Mouse (Mus musculus): ENCODE results near the gene Epb41l5. TPM values are rescaled to one million over a fixed set of nuclear protein-coding genes. Genes with fewer than 3 reads are reported as not detected.

The Epb41l5 gene
- 43.7 and 47.7 TPM in 2 replicates for polyA plus RNA-seq (2015; fragmentation: Nextera tagmentation; extraction: Ambion mirVana)

DNA sequence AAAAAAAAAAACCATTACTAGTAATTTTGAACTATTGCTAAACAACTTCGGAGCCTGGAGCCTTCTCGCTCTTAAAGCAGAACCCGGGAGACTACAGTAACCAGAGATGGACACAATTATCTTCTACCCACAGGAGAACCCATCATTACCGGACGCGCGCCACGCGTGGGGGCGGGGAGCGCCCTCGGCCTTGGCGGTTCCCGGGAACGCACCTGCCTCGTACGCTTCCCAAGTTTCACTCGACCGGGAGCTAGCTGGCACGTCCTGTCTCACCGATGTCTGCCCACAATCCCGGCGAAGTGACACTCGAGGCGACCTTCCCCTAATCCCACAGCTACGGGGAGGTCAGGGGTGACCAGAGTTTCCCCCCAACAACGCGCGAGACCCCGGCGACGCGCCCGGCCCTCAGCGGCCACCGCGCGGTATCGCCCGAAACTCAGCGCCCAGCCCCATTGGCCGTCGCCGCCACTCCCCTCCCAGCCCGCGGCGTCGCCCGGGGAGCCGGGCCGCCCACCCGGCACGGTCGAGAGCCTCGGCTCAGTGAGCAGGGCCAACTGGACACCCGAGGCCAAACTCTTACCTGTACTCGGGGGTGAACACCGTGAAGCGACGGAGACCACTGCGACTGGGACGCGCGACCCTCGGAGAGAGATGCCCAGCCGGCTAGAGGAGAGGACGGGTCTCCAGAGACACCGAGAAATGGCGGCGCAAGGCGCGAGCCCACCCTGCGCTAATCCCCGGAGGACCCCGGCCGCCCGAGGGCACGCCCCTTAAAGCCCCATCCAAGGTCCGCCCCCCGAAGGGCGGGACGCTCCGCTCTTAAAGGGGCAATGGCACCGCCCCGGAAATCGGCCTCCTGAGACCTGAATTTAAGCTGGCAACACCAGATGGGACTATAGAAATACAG, at the start of gene Epb41l5:
Epb41l5 (minus strand) TSS at position 796 of the 907 bp plus-strand sequence.
- WGBS, result under 1% methylated on average over 78 of the region's 86 CpGs
- Histone ChIP-seq H3K27ac (ENCODE audit: low read length) (peak within 1 kb of the TSS; percentile 93), H3K9me3 (ENCODE audit: control insufficient read depth, low read length) (no peaks in the 10 kb centered on the region), H3K4me3 (ENCODE audit: low read length) (peak within 1 kb of the TSS; percentile 89), H3K9ac (ENCODE audit: low read length) (peak within 1 kb of the TSS; percentile 76), H3K36me3 (ENCODE audit: control insufficient read depth, insufficient read depth, low read length) (no peaks in the 10 kb centered on the region), H3K4me2 (ENCODE audit: low read depth, low read length) (peak within 1 kb of the TSS; percentile 81), H3K4me1 (replicated peaks; ENCODE audit: control insufficient read depth, insufficient read depth, low read length) (peaks cover 13% of the 10 kb centered on the region), H3K27me3 (ENCODE audit: control insufficient read depth, insufficient read depth, low read depth, low read length) (no peaks in the 10 kb centered on the region)
- peak; percentile 95 for ATAC-seq (ENCODE audit: low read depth)

- ATAC-seq (ENCODE audit: low read depth), result no peak
- no peak overlapping the region for H3K27ac ChIP-seq (ENCODE audit: low read length)
- 95% methylated on average over 1 of the region's 1 CpGs for WGBS
- no peak overlapping the region for H3K4me2 ChIP-seq (ENCODE audit: low read depth, low read length)
- no peaks in the 10 kb centered on the region for H3K9me3 ChIP-seq (ENCODE audit: control insufficient read depth, low read length)
- no peaks in the 10 kb centered on the region for H3K4me1 ChIP-seq (replicated peaks; ENCODE audit: control insufficient read depth, insufficient read depth, low read length)
- H3K27me3 ChIP-seq (ENCODE audit: control insufficient read depth, insufficient read depth, low read depth, low read length), result no peaks in the 10 kb centered on the region
- H3K9ac ChIP-seq (ENCODE audit: low read length), result no peak overlapping the region
- H3K4me3 ChIP-seq (ENCODE audit: low read length), result no peak overlapping the region
- peaks cover 7% of the 10 kb centered on the region for H3K36me3 ChIP-seq (ENCODE audit: control insufficient read depth, insufficient read depth, low read length)
Observed at GRCm38 (mm10) chr1:119696860-119697259, 48.1 kb upstream of the Epb41l5 start.

DNA sequence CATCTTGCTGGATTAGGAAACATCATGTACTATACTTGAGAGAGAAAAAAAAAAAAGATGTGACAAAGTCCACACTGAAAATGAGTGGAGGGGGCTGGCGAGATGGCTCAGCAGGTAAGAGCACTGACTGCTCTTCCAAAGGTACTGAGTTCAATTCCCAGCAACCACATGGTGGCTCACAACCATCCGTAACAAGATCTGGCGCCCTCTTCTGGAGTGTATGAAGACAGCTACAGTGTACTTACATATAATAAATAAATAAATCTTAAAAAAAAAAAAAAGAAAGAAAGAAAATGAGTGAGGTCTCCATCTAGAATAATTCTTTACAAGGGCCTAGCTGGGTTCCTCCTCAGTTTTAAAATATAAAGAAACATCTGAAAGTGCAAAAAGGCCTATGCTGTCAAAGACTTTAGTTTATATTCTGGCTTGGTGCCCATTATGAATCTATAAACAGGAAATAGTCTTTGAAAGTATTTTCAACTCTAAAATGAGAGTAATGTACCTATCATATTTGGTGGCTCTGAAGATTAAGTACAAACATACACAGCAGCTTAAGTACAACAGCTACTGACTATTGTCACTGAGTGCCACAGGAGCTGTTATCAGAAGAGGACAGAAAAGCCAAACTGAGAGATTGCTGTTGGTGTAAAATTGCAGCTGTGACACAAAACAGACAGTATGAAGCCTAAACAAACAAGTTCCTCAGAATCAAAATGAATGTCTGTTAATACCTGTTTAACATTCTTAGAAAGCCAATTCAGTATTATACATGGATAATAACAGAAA, 37.2 kb upstream of the Epb41l5 start:
- H3K4me1 ChIP-seq (replicated peaks; ENCODE audit: control insufficient read depth, insufficient read depth, low read length), result no peaks in the 10 kb centered on the region
- no peaks in the 10 kb centered on the region for H3K27me3 ChIP-seq (ENCODE audit: control insufficient read depth, insufficient read depth, low read depth, low read length)
- H3K4me2 ChIP-seq (ENCODE audit: low read depth, low read length), result no peak overlapping the region
- peaks cover 3% of the 10 kb centered on the region; the same call in 1 of the 2 replicates for H3K36me3 ChIP-seq (ENCODE audit: control insufficient read depth, insufficient read depth, low read length)
- no peak overlapping the region for H3K4me3 ChIP-seq (ENCODE audit: low read length)
- peak; percentile 47; the same call in 1 of the 2 replicates for ATAC-seq (ENCODE audit: low read depth)
- 88% methylated on average over 3 of the region's 3 CpGs for WGBS
- H3K27ac ChIP-seq (ENCODE audit: low read length), result no peak overlapping the region
- no peak overlapping the region for H3K9ac ChIP-seq (ENCODE audit: low read length)
- no peaks in the 10 kb centered on the region for H3K9me3 ChIP-seq (ENCODE audit: control insufficient read depth, low read length)

- H3K4me2 ChIP-seq (ENCODE audit: low read depth, low read length), result no peak overlapping the region
- no peaks in the 10 kb centered on the region for H3K4me1 ChIP-seq (replicated peaks; ENCODE audit: control insufficient read depth, insufficient read depth, low read length)
- no peaks in the 10 kb centered on the region for H3K27me3 ChIP-seq (ENCODE audit: control insufficient read depth, insufficient read depth, low read depth, low read length)
- H3K36me3 ChIP-seq (ENCODE audit: control insufficient read depth, insufficient read depth, low read length), result no peaks in the 10 kb centered on the region
- WGBS, result 78% methylated on average over 2 of the region's 2 CpGs
- no peaks in the 10 kb centered on the region for H3K9me3 ChIP-seq (ENCODE audit: control insufficient read depth, low read length)
- ATAC-seq (ENCODE audit: low read depth), result no peak
- no peak overlapping the region for H3K4me3 ChIP-seq (ENCODE audit: low read length)
- no peak overlapping the region for H3K27ac ChIP-seq (ENCODE audit: low read length)
- no peak overlapping the region for H3K9ac ChIP-seq (ENCODE audit: low read length)
Observed at GRCm38 (mm10) chr1:119681663-119682213, 32.9 kb upstream of the Epb41l5 start.

- Histone ChIP-seq H3K36me3 (ENCODE audit: control insufficient read depth, insufficient read depth, low read length) (no peaks in the 10 kb centered on the region), H3K27me3 (ENCODE audit: control insufficient read depth, insufficient read depth, low read depth, low read length) (no peaks in the 10 kb centered on the region), H3K4me1 (replicated peaks; ENCODE audit: control insufficient read depth, insufficient read depth, low read length) (no peaks in the 10 kb centered on the region), H3K4me3 (ENCODE audit: low read length) (no peak overlapping the region), H3K27ac (ENCODE audit: low read length) (no peak overlapping the region), H3K9ac (ENCODE audit: low read length) (no peak overlapping the region), H3K4me2 (ENCODE audit: low read depth, low read length) (no peak overlapping the region), H3K9me3 (ENCODE audit: control insufficient read depth, low read length) (no peaks in the 10 kb centered on the region)
- peak; percentile 71 for ATAC-seq (ENCODE audit: low read depth)
- WGBS, result 56% methylated on average over 1 of the region's 1 CpGs
Observed at GRCm38 (mm10) chr1:119674984-119675383, 26.2 kb upstream of the Epb41l5 start.

DNA sequence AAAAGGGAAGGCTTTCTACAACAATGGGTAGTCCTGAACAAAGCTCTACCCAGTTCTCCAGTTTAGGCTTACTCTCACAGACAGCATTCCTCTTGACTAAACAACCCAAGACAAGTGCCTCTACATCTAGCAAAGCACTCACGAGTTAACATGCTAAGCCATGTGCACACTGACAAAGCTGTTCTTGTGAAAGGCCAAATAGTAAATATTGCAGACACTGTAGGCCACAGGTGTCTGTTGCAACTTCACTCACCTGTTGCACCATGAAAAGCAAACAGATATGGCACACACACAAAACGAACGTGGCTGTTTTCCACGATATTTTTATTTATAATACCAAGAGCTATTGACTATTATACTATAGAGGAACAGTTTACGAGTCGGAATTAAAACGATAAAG, 18.1 kb upstream of the Epb41l5 start:
- no peaks in the 10 kb centered on the region for H3K9me3 ChIP-seq (ENCODE audit: control insufficient read depth, low read length)
- no peaks in the 10 kb centered on the region for H3K36me3 ChIP-seq (ENCODE audit: control insufficient read depth, insufficient read depth, low read length)
- no peak overlapping the region for H3K9ac ChIP-seq (ENCODE audit: low read length)
- H3K4me1 ChIP-seq (replicated peaks; ENCODE audit: control insufficient read depth, insufficient read depth, low read length), result no peaks in the 10 kb centered on the region
- no peak overlapping the region for H3K27ac ChIP-seq (ENCODE audit: low read length)
- H3K27me3 ChIP-seq (ENCODE audit: control insufficient read depth, insufficient read depth, low read depth, low read length), result no peaks in the 10 kb centered on the region
- H3K4me2 ChIP-seq (ENCODE audit: low read depth, low read length), result no peak overlapping the region
- ATAC-seq (ENCODE audit: low read depth), result no peak
- H3K4me3 ChIP-seq (ENCODE audit: low read length), result no peak overlapping the region
- 84% methylated on average over 7 of the region's 7 CpGs for WGBS

- no peaks in the 10 kb centered on the region for H3K27me3 ChIP-seq (ENCODE audit: control insufficient read depth, insufficient read depth, low read depth, low read length)
- no peaks in the 10 kb centered on the region for H3K9me3 ChIP-seq (ENCODE audit: control insufficient read depth, low read length)
- no peak overlapping the region for H3K9ac ChIP-seq (ENCODE audit: low read length)
- whole genome bisulfite sequencing, result 78% methylated on average over 2 of the region's 2 CpGs
- ATAC-seq (ENCODE audit: low read depth), result no peak
- H3K27ac ChIP-seq (ENCODE audit: low read length), result no peak overlapping the region
- H3K4me2 ChIP-seq (ENCODE audit: low read depth, low read length), result no peak overlapping the region
- no peak overlapping the region for H3K4me3 ChIP-seq (ENCODE audit: low read length)
- H3K36me3 ChIP-seq (ENCODE audit: control insufficient read depth, insufficient read depth, low read length), result no peaks in the 10 kb centered on the region
- H3K4me1 ChIP-seq (replicated peaks; ENCODE audit: control insufficient read depth, insufficient read depth, low read length), result peaks cover 4% of the 10 kb centered on the region
Observed at GRCm38 (mm10) chr1:119654307-119654706, 5.5 kb upstream of the Epb41l5 start.

DNA sequence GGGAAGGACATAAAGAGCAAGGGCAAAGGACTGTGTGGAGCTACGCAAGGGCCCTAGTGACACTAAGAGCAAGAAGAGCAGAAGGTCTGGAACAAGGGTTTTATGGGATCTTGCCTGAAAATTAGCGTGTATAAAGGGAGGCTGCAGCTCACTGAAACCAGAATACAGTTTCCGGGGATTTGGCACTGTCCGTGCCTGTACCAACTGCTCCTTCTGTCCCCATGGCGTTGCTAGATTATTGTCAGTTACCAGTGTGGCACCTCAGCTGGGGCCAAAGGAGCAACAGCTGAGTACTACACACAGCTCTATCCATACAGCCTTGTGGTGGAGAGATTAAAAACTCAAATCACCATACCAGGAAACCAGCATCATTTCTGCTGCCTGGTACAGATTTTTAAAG, 1.6 kb upstream of the Epb41l5 start:
- no peaks in the 10 kb centered on the region for H3K36me3 ChIP-seq (ENCODE audit: control insufficient read depth, insufficient read depth, low read length)
- H3K4me1 ChIP-seq (replicated peaks; ENCODE audit: control insufficient read depth, insufficient read depth, low read length), result peaks cover 13% of the 10 kb centered on the region
- H3K9me3 ChIP-seq (ENCODE audit: control insufficient read depth, low read length), result no peaks in the 10 kb centered on the region
- peak overlapping the region; percentile 60 for H3K27ac ChIP-seq (ENCODE audit: low read length)
- no peak overlapping the region for H3K9ac ChIP-seq (ENCODE audit: low read length)
- H3K27me3 ChIP-seq (ENCODE audit: control insufficient read depth, insufficient read depth, low read depth, low read length), result no peaks in the 10 kb centered on the region
- H3K4me2 ChIP-seq (ENCODE audit: low read depth, low read length), result no peak overlapping the region
- H3K4me3 ChIP-seq (ENCODE audit: low read length), result no peak overlapping the region
- ATAC-seq (ENCODE audit: low read depth), result no peak
- 81% methylated on average over 5 of the region's 5 CpGs for WGBS

DNA sequence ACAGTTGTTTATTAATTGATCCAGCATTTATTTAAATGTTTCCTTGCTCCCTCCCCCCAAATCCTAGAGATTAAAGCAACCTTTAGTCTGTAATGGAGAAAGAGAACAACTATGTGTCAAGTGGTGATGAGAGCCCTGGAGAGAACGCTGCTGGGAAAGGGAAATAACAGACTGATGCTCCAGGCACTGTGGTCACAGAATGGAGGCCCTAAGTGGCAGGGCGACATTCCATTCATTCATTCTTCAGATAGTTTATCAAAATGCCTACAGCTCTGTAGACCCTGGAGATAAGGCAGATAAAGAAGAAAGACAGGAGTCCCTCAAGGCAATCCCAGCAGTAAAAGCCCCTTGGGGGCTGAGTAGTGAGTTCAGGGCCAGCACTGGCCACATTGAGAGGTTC, 827 bp upstream of the Epb41l5 start:
- H3K27ac ChIP-seq (ENCODE audit: low read length), result peak overlapping the region; percentile 93
- no peak overlapping the region for H3K9ac ChIP-seq (ENCODE audit: low read length)
- peaks cover 13% of the 10 kb centered on the region for H3K4me1 ChIP-seq (replicated peaks; ENCODE audit: control insufficient read depth, insufficient read depth, low read length)
- no peak overlapping the region for H3K4me3 ChIP-seq (ENCODE audit: low read length)
- no peak overlapping the region for H3K4me2 ChIP-seq (ENCODE audit: low read depth, low read length)
- no peaks in the 10 kb centered on the region for H3K27me3 ChIP-seq (ENCODE audit: control insufficient read depth, insufficient read depth, low read depth, low read length)
- whole genome bisulfite sequencing, result 29% methylated on average over 2 of the region's 2 CpGs
- no peaks in the 10 kb centered on the region for H3K9me3 ChIP-seq (ENCODE audit: control insufficient read depth, low read length)
- H3K36me3 ChIP-seq (ENCODE audit: control insufficient read depth, insufficient read depth, low read length), result no peaks in the 10 kb centered on the region
- peak; percentile 17; the same call in 1 of the 2 replicates for ATAC-seq (ENCODE audit: low read depth)

Measured in lung, embryonic 16.5 days (tissue).